Mouse (Mus musculus) lung, embryonic 16.5 days (tissue): ENCODE data around the gene Ncln. TPM values are rescaled to one million over a fixed set of nuclear protein-coding genes. Genes with fewer than 3 reads are reported as not detected.

ENCODE experiments used
- ATAC-seq: fragments of 200-750 bp; cut with Nextera tagmentation; 2 replicates; pipeline ENCODE4 v1.8.0; 2017; ENCODE audit warnings: low read depth, mild to moderate bottlenecking, moderate library complexity
- H3K27ac ChIP-seq: fragments of 300-500 bp; sonication (generic); 2 replicates; pipeline ENCODE4 v1.5.1; 2014; ENCODE audit warnings: mild to moderate bottlenecking, control low read depth, low read length
- H3K27me3 ChIP-seq: fragments of 300-500 bp; sonication (generic); 2 replicates; pipeline ENCODE4 v1.6.1; 2014; ENCODE audit warnings: low read depth, low read length, mixed read lengths; ENCODE audit not compliant: control insufficient read depth, insufficient read depth
- H3K36me3 ChIP-seq: fragments of 300-500 bp; sonication (generic); 2 replicates; pipeline ENCODE4 v1.6.1; 2014; ENCODE audit warnings: low read length; ENCODE audit not compliant: control insufficient read depth, insufficient read depth
- H3K4me1 ChIP-seq: fragments of 300-500 bp; sonication (generic); replicated peaks from 2 replicates; pipeline ENCODE4 v1.6.1; 2014; ENCODE audit warnings: low read length, mixed read lengths; ENCODE audit not compliant: control insufficient read depth, insufficient read depth
- H3K4me2 ChIP-seq: fragments of 300-500 bp; sonication (generic); 2 replicates; pipeline ENCODE4 v1.6.1; 2014; ENCODE audit warnings: low read depth, low read length, control low read depth
- H3K4me3 ChIP-seq: fragments of 300-500 bp; sonication (generic); 2 replicates; pipeline ENCODE4 v1.5.1; 2014; ENCODE audit warnings: mild to moderate bottlenecking, low read length, control low read depth
- H3K9ac ChIP-seq: fragments of 300-500 bp; sonication (generic); 2 replicates; pipeline ENCODE4 v1.6.1; 2014; ENCODE audit warnings: low read length, control low read depth
- H3K9me3 ChIP-seq: fragments of 300-500 bp; sonication (generic); 2 replicates; pipeline ENCODE4 v1.6.1; 2016; ENCODE audit warnings: low read length; ENCODE audit not compliant: control insufficient read depth
- WGBS: fragments of 180-500 bp; shearing (Covaris S2); extraction: QIAGEN DNeasy Blood & Tissue Kit; methylation state at CpG from one replicate; pipeline ENCODE4 v1.1.7; 2014; 5-methylcytosine and 5-hydroxymethylcytosine counted together
- polyA plus RNA-seq: library from polyadenylated mRNA; unstranded; fragments of >200 nt; fragmentation: Nextera tagmentation; extraction: Ambion mirVana; gene quantifications from 2 replicates; pipeline ENCODE4 v1.2.1, GENCODE M21; 2015

Ncln gene
- polyA plus RNA-seq, 1 experiment from 2014 or later, result 82.9 TPM

GRCm38 (mm10) chr10:81501863-81502262 lies 5.7 kb upstream of the Ncln start:
- no peak overlapping the region for H3K4me2 ChIP-seq
- no peaks in the 10 kb centered on the region for H3K9me3 ChIP-seq
- WGBS, result 89% methylated on average over 5 of the region's 5 CpGs
- H3K36me3 ChIP-seq, result no peaks in the 10 kb centered on the region
- no peak overlapping the region for H3K27ac ChIP-seq
- no peak overlapping the region for H3K4me3 ChIP-seq
- no peak overlapping the region for H3K9ac ChIP-seq
- ATAC-seq, result no peak
- H3K4me1 ChIP-seq, result no peaks in the 10 kb centered on the region
- no peaks in the 10 kb centered on the region; the same call in 1 of the 2 replicates for H3K27me3 ChIP-seq

GRCm38 (mm10) chr10:81500032-81500431 lies 3.8 kb upstream of the Ncln start, which contains the start of gene S1pr4:
S1pr4 (minus strand) TSS chr10:81500132.
- H3K36me3 ChIP-seq, result no peaks in the 10 kb centered on the region
- no peak within 1 kb of the TSS for H3K9ac ChIP-seq
- no peaks in the 10 kb centered on the region for H3K9me3 ChIP-seq
- peak within 1 kb of the TSS; percentile 33 for H3K4me2 ChIP-seq
- H3K27ac ChIP-seq, result no peak within 1 kb of the TSS
- H3K4me1 ChIP-seq, result peaks cover 4% of the 10 kb centered on the region
- H3K4me3 ChIP-seq, result peak within 1 kb of the TSS; percentile 11; the same call in 1 of the 2 replicates
- no peaks in the 10 kb centered on the region; the same call in 1 of the 2 replicates for H3K27me3 ChIP-seq
- WGBS, result 82% methylated on average over 3 of the region's 3 CpGs
- ATAC-seq, result no peak

GRCm38 (mm10) chr10:81499250-81499901 lies 3.2 kb upstream of the Ncln start:
- Histone ChIP-seq H3K4me2 (peak overlapping the region; percentile 33), H3K9ac (no peak overlapping the region), H3K36me3 (no peaks in the 10 kb centered on the region), H3K27me3 (no peaks in the 10 kb centered on the region; the same call in 1 of the 2 replicates), H3K27ac (no peak overlapping the region), H3K4me3 (peak overlapping the region; percentile 11; the same call in 1 of the 2 replicates), H3K9me3 (no peaks in the 10 kb centered on the region), H3K4me1 (peaks cover 11% of the 10 kb centered on the region)
- WGBS, result 61% methylated on average over 23 of the region's 23 CpGs
- no peak for ATAC-seq

GRCm38 (mm10) chr10:81498316-81499249 lies 2.4 kb upstream of the Ncln start:
- no peak overlapping the region for H3K9ac ChIP-seq
- no peak overlapping the region for H3K27ac ChIP-seq
- H3K36me3 ChIP-seq, result no peaks in the 10 kb centered on the region
- peaks cover 13% of the 10 kb centered on the region for H3K4me1 ChIP-seq
- WGBS, result 82% methylated on average over 38 of the region's 38 CpGs
- no peak overlapping the region for H3K4me3 ChIP-seq
- H3K4me2 ChIP-seq, result peak overlapping the region; percentile 14; the same call in 1 of the 2 replicates
- no peaks in the 10 kb centered on the region; the same call in 1 of the 2 replicates for H3K27me3 ChIP-seq
- no peaks in the 10 kb centered on the region for H3K9me3 ChIP-seq
- no peak for ATAC-seq

GRCm38 (mm10) chr10:81497401-81498270 lies 1.4 kb upstream of the Ncln start:
- H3K4me2 ChIP-seq, result peak overlapping the region; percentile 54

GRCm38 (mm10) chr10:81496969-81497368 lies 777 bp upstream of the Ncln start:
- H3K4me2 ChIP-seq, result peak overlapping the region; percentile 54
- no peak overlapping the region for H3K27ac ChIP-seq
- ATAC-seq, result no peak
- H3K27me3 ChIP-seq, result no peaks in the 10 kb centered on the region
- WGBS, result 29% methylated on average over 4 of the region's 4 CpGs
- H3K36me3 ChIP-seq, result peaks cover 13% of the 10 kb centered on the region
- H3K9ac ChIP-seq, result peak overlapping the region; percentile 67
- H3K4me1 ChIP-seq, result peaks cover 13% of the 10 kb centered on the region
- no peaks in the 10 kb centered on the region for H3K9me3 ChIP-seq
- H3K4me3 ChIP-seq, result peak overlapping the region; percentile 77

More at GRCm38 (mm10) chr10:81497401-81498270, 1.4 kb upstream of the Ncln start:
- Histone ChIP-seq H3K4me1 (peaks cover 13% of the 10 kb centered on the region), H3K4me3 (no peak overlapping the region), H3K9me3 (no peaks in the 10 kb centered on the region), H3K27ac (no peak overlapping the region), H3K27me3 (no peaks in the 10 kb centered on the region), H3K9ac (peak overlapping the region; percentile 22; the same call in 1 of the 2 replicates), H3K36me3 (peaks cover 7% of the 10 kb centered on the region)
- 73% methylated on average over 17 of the region's 17 CpGs for WGBS
- ATAC-seq, result no peak

GRCm38 (mm10) chr10:81495616-81496263 lies 452 bp downstream of the Ncln start:
- H3K27me3 ChIP-seq, result no peaks in the 10 kb centered on the region
- WGBS, result under 1% methylated on average over 41 of the region's 41 CpGs
- peak overlapping the region; percentile 86 for H3K9ac ChIP-seq
- H3K9me3 ChIP-seq, result no peaks in the 10 kb centered on the region
- peaks cover 13% of the 10 kb centered on the region for H3K4me1 ChIP-seq
- ATAC-seq, result peak; percentile 26
- 0 out of 2 replicates have a peak overlapping the region, but pooled peaks have one; percentile 42 for H3K27ac ChIP-seq
- peak overlapping the region; percentile 77 for H3K4me3 ChIP-seq
- H3K36me3 ChIP-seq, result peaks cover 26% of the 10 kb centered on the region
- H3K4me2 ChIP-seq, result peak overlapping the region; percentile 96

- peaks cover 27% of the 10 kb centered on the region for H3K36me3 ChIP-seq
- peak overlapping the region; percentile 77 for H3K4me3 ChIP-seq
- no peaks in the 10 kb centered on the region for H3K27me3 ChIP-seq
- ATAC-seq, result no peak
- H3K27ac ChIP-seq, result no peak overlapping the region
- H3K9me3 ChIP-seq, result no peaks in the 10 kb centered on the region
- peaks cover 13% of the 10 kb centered on the region for H3K4me1 ChIP-seq
- 66% methylated on average over 6 of the region's 6 CpGs for WGBS
- H3K9ac ChIP-seq, result peak overlapping the region; percentile 86
- H3K4me2 ChIP-seq, result peak overlapping the region; percentile 96
Observed at GRCm38 (mm10) chr10:81495151-81495550, 1.0 kb downstream of the Ncln start.
